Mouse (Mus musculus): Measurements from ENCODE around the gene Capzb. TPM values are rescaled to one million over a fixed set of nuclear protein-coding genes. Genes with fewer than 3 reads are reported as not detected.

The Capzb gene
- polyA plus RNA-seq, 1 experiment from 2014 or later: 249 TPM

DNA sequence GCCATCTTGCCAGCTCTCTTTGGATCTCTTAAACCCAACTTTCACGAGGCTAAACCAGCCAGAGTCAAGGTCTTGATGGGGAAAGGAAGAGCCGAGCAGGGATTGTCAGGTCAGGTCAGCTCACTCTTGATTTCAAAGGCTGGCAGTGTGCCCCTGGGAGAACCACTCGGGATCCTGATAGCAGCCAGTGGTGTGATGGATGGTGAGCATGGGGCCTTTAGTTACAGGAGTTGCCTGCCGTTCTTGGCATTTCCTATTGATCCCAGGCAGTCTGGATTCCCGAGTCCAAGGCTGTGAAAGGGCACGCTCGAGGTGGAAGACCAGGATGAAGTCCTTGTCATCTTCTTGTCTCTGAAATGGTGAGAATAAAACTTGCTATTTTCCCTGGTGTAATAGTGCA is 9.9 kb downstream of the Capzb start:
- 65% methylated on average over 7 of the region's 7 CpGs for WGBS

GRCm38 (mm10) chr4:139203381-139203780 is 10.7 kb downstream of the Capzb start:
- WGBS: 80% methylated on average over 2 of the region's 2 CpGs
- Histone ChIP-seq H3K27me3 (ENCODE audit: control insufficient read depth, insufficient read depth, low read length) (no peaks in the 10 kb centered on the region), H3K4me3 (replicated peaks; ENCODE audit: low read length) (no peak overlapping the region), H3K4me2 (replicated peaks) (no peak overlapping the region), H3K36me3 (replicated peaks; ENCODE audit: control insufficient read depth, insufficient read depth) (peaks cover 9% of the 10 kb centered on the region; the same call in 1 of the 2 replicates), H3K4me1 (replicated peaks; ENCODE audit: control insufficient read depth, insufficient read depth, low read length) (peaks cover 17% of the 10 kb centered on the region), H3K27ac (no peak overlapping the region), H3K9ac (no peak overlapping the region), H3K9me3 (ENCODE audit: control insufficient read depth, low read length) (no peaks in the 10 kb centered on the region)
- ATAC-seq (ENCODE audit: low FRiP score) (no peak), DNase-seq (ENCODE audit: low spot score) (no peak)

More for the DNA sequence above, 9.9 kb downstream of the Capzb start:
- no peaks in the 10 kb centered on the region for H3K9me3 ChIP-seq (ENCODE audit: control insufficient read depth, low read length)
- H3K9ac ChIP-seq: no peak overlapping the region
- no peak overlapping the region for H3K27ac ChIP-seq
- no peak overlapping the region for H3K4me3 ChIP-seq (replicated peaks; ENCODE audit: low read length)
- H3K36me3 ChIP-seq (replicated peaks; ENCODE audit: control insufficient read depth, insufficient read depth): peaks cover 9% of the 10 kb centered on the region; the same call in 1 of the 2 replicates
- no peaks in the 10 kb centered on the region for H3K27me3 ChIP-seq (ENCODE audit: control insufficient read depth, insufficient read depth, low read length)
- no peak for ATAC-seq (ENCODE audit: low FRiP score)
- H3K4me1 ChIP-seq (replicated peaks; ENCODE audit: control insufficient read depth, insufficient read depth, low read length): peaks cover 10% of the 10 kb centered on the region
- H3K4me2 ChIP-seq (replicated peaks): no peak overlapping the region
- no peak for DNase-seq (ENCODE audit: low spot score)

DNA sequence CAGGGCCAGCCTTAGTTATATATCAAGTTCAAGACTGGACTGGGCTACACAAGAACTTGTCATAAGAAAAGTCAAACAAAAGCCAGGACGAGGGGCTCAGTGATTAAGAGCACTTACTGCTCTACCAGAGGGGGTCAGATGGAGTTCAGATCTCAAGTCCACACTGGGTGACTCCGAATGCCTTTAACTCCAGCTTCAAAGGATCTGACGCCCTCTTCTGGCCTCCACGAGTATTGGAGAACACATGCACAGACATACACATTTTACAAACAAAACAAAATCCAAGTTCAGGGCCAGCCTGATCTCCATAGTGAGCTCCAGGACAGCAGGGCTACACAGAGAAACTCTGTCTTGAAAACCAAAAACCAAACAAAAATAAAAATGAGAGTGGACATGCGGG is 13.1 kb downstream of the Capzb start:
- Histone ChIP-seq H3K9ac (no peak overlapping the region), H3K4me2 (replicated peaks) (no peak overlapping the region), H3K27ac (no peak overlapping the region), H3K4me3 (replicated peaks; ENCODE audit: low read length) (no peak overlapping the region), H3K36me3 (replicated peaks; ENCODE audit: control insufficient read depth, insufficient read depth) (no peaks in the 10 kb centered on the region), H3K27me3 (ENCODE audit: control insufficient read depth, insufficient read depth, low read length) (no peaks in the 10 kb centered on the region), H3K4me1 (replicated peaks; ENCODE audit: control insufficient read depth, insufficient read depth, low read length) (peaks cover 17% of the 10 kb centered on the region), H3K9me3 (ENCODE audit: control insufficient read depth, low read length) (no peaks in the 10 kb centered on the region)
- DNase-seq (ENCODE audit: low spot score): no peak
- ATAC-seq (ENCODE audit: low FRiP score): no peak
- 53% methylated on average over 5 of the region's 5 CpGs for WGBS

DNA sequence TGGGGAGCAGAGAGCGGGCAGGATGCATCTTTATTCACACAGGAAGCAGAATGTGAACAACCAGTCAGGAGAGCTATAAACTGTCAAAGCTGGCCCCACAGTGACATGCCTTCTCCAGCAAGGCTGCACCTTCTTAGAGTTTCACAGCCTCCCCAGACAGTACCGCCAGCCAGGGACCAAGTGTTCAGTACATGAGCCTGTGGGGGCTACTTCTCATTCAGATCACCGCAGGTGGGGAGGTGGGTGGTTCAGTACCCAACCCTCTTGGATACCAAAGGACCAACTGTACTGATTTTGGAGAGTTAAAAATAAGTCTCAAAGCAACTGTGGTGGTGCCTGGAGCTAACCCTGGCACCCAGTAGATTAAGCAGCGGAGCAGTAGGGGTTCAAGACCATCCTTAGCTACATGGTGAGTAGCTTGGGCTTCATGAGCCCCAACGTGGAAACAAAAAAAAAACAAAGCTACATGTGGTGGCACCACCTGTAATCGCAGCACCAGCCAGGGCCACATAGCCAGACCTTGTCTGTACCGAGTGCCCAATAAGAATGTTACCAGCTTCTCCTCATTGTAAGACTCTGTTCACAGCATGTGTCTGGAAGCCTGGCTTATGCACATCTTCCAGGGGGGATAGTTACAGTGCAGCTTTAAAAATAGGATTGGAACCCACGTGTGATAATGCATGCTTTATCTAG is 13.8 kb downstream of the Capzb start:
- H3K4me1 ChIP-seq (replicated peaks; ENCODE audit: control insufficient read depth, insufficient read depth, low read length): peaks cover 17% of the 10 kb centered on the region
- no peak overlapping the region for H3K27ac ChIP-seq
- no peak for ATAC-seq (ENCODE audit: low FRiP score)
- no peak overlapping the region for H3K4me2 ChIP-seq (replicated peaks)
- H3K27me3 ChIP-seq (ENCODE audit: control insufficient read depth, insufficient read depth, low read length): no peaks in the 10 kb centered on the region
- H3K9ac ChIP-seq: no peak overlapping the region
- DNase-seq (ENCODE audit: low spot score): no peak
- 90% methylated on average over 8 of the region's 8 CpGs for WGBS
- H3K4me3 ChIP-seq (replicated peaks; ENCODE audit: low read length): no peak overlapping the region
- no peaks in the 10 kb centered on the region for H3K9me3 ChIP-seq (ENCODE audit: control insufficient read depth, low read length)
- H3K36me3 ChIP-seq (replicated peaks; ENCODE audit: control insufficient read depth, insufficient read depth): no peaks in the 10 kb centered on the region

DNA sequence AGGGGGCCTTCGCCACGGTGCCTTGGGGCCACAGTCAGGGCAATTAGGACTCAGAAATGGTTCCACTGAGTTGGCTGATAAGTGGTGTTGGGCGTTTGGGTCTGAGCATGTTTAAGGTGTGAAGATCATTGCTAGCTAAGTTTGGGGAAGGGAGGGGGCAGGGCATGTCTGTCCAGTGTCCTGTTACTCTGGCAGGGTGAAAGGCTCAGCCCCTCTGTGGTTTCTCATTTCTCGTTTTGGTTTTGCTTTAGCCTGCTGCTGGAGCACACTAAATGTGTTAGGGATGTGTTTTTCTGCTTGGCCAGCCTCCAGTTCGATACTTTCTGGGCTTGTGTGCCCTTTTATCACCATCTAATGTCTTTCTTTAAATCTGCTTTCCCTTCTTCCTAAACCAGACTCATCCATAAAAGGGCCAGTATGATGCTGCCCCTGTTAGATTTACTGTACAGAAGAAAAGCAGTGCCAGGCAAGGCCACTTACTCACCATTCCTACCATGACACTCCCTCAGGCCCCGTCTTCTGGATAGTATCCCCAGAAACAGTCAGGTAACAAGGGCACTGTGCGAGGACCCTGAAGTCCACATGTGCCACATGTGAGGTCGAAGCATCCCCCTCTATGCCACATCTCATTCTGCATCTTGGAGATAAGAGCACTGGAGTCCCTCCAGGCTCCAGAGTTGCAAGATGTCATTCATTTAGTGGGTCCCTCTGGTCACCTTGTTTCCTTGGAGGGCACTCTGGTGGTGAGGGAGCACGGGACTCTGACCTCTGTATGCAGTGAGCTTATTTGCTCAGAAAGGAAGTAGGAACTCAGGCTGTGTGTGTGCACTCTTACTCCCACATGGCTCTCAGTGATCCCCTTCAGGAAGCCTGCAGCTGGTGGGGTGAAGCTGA is 15.8 kb downstream of the Capzb start:
- DNase-seq (ENCODE audit: low spot score) (no peak), ATAC-seq (ENCODE audit: low FRiP score) (no peak)
- Histone ChIP-seq H3K9ac (no peak overlapping the region), H3K9me3 (ENCODE audit: control insufficient read depth, low read length) (no peaks in the 10 kb centered on the region), H3K4me1 (replicated peaks; ENCODE audit: control insufficient read depth, insufficient read depth, low read length) (peaks cover 16% of the 10 kb centered on the region), H3K27me3 (ENCODE audit: control insufficient read depth, insufficient read depth, low read length) (no peaks in the 10 kb centered on the region), H3K4me2 (replicated peaks) (no peak overlapping the region), H3K4me3 (replicated peaks; ENCODE audit: low read length) (no peak overlapping the region), H3K36me3 (replicated peaks; ENCODE audit: control insufficient read depth, insufficient read depth) (no peaks in the 10 kb centered on the region), H3K27ac (no peak overlapping the region)
- WGBS: 69% methylated on average over 9 of the region's 9 CpGs

- DNase-seq (ENCODE audit: low spot score): no peak
- no peak for ATAC-seq (ENCODE audit: low FRiP score)
- H3K9me3 ChIP-seq (ENCODE audit: control insufficient read depth, low read length): no peaks in the 10 kb centered on the region
- peaks cover 20% of the 10 kb centered on the region for H3K4me1 ChIP-seq (replicated peaks; ENCODE audit: control insufficient read depth, insufficient read depth, low read length)
- H3K27ac ChIP-seq: no peak overlapping the region
- 74% methylated on average over 5 of the region's 5 CpGs for WGBS
- no peaks in the 10 kb centered on the region for H3K27me3 ChIP-seq (ENCODE audit: control insufficient read depth, insufficient read depth, low read length)
- no peak overlapping the region for H3K4me2 ChIP-seq (replicated peaks)
- H3K4me3 ChIP-seq (replicated peaks; ENCODE audit: low read length): no peak overlapping the region
- H3K36me3 ChIP-seq (replicated peaks; ENCODE audit: control insufficient read depth, insufficient read depth): no peaks in the 10 kb centered on the region
- H3K9ac ChIP-seq: no peak overlapping the region
Observed at GRCm38 (mm10) chr4:139209130-139209840, 16.6 kb downstream of the Capzb start.

- Histone ChIP-seq H3K36me3 (replicated peaks; ENCODE audit: control insufficient read depth, insufficient read depth) (0 out of 2 replicates have a peak, but pooled peaks cover 4% of the 10 kb centered on the region), H3K27ac (no peak overlapping the region), H3K9me3 (ENCODE audit: control insufficient read depth, low read length) (no peaks in the 10 kb centered on the region), H3K9ac (no peak overlapping the region), H3K27me3 (ENCODE audit: control insufficient read depth, insufficient read depth, low read length) (no peaks in the 10 kb centered on the region), H3K4me2 (replicated peaks) (no peak overlapping the region), H3K4me1 (replicated peaks; ENCODE audit: control insufficient read depth, insufficient read depth, low read length) (peaks cover 29% of the 10 kb centered on the region), H3K4me3 (replicated peaks; ENCODE audit: low read length) (no peak overlapping the region)
- DNase-seq (ENCODE audit: low spot score) (no peak), ATAC-seq (ENCODE audit: low FRiP score) (no peak)
- 68% methylated on average over 17 of the region's 17 CpGs for whole genome bisulfite sequencing
Observed at GRCm38 (mm10) chr4:139211975-139212831, 19.5 kb downstream of the Capzb start.

DNA sequence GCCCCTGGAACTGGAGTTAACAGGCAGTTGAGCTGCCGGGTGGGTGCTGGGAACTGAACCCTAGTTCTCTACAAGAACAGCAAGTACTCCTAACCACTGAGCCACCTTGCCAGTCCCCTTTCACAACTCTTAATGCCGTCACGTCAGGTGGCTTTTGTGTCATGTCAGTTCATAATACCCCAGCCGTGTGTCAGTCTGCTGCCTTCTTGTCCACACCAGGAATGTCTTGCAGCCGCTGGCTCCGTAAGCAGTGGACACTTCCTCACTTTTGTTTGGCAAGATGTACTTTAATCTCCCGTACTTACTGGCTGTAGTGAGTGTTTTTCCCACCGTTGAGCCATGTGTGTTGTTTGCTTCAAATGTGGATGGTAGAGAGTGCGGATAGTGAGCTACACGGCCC is 20.4 kb downstream of the Capzb start:
- Histone ChIP-seq H3K4me2 (replicated peaks) (no peak overlapping the region), H3K27ac (no peak overlapping the region), H3K9me3 (ENCODE audit: control insufficient read depth, low read length) (no peaks in the 10 kb centered on the region), H3K4me1 (replicated peaks; ENCODE audit: control insufficient read depth, insufficient read depth, low read length) (peaks cover 21% of the 10 kb centered on the region), H3K9ac (no peak overlapping the region), H3K27me3 (ENCODE audit: control insufficient read depth, insufficient read depth, low read length) (no peaks in the 10 kb centered on the region), H3K4me3 (replicated peaks; ENCODE audit: low read length) (no peak overlapping the region), H3K36me3 (replicated peaks; ENCODE audit: control insufficient read depth, insufficient read depth) (0 out of 2 replicates have a peak, but pooled peaks cover 7% of the 10 kb centered on the region)
- 84% methylated on average over 10 of the region's 10 CpGs for WGBS
- no peak for ATAC-seq (ENCODE audit: low FRiP score)
- no peak for DNase-seq (ENCODE audit: low spot score)
